ENCODE assay signal across 9 mouse cellular contexts in genomic region chr2:138215561-138215960, GRCm38 (mm10). TPM values are rescaled to one million over a fixed set of nuclear protein-coding genes. Genes with fewer than 3 reads are reported as not detected.
DNase-seq lines count a peak whose midpoint lies in the region; ATAC-seq and TF ChIP-seq lines count a peak whose summit lies in the region.
"Had no signal": no experiment of that assay in that cellular context is flagged by ENCODE, and none has a peak within 500 bp of the region (broad histone marks: within the 10 kb centered on the region; RNA-seq: fewer than 3 reads in every experiment).

No protein-coding gene starts in this region.

- 33% methylated on average over 2 of the region's 2 CpGs for WGBS in limb, embryonic 14.5 days
- WGBS in neural tube, embryonic 15.5 days = 52% methylated on average over 2 of the region's 2 CpGs

- peak; percentile 2 for DNase-seq in cerebellum, adult 11-12 months
- DNase-seq in cerebellum, adult 8-10 months = no peak
- DNase-seq in adrenal gland, postnatal 10 days = peak; percentile 72
- peak; percentile 54 to 85 for DNase-seq in gastrocnemius, postnatal 36 days
- peak; percentile 52 to 54 for DNase-seq in kidney, adult 8-10 months
- peak; percentile 42 for DNase-seq in limb, embryonic 14.5 days (ENCODE audit: low spot score)
- DNase-seq in right cerebral cortex, postnatal 4 days = peak; percentile 38

- TF ChIP-seq POLR2A in limb, embryonic 14.5 days (IDR thresholded peaks at IDR 0.05; ENCODE audit: borderline replicate concordance, extremely low read depth, insufficient read depth, insufficient read length) = no peak

- H3K36me3 ChIP-seq in limb, embryonic 14.5 days (ENCODE audit: control insufficient read depth, insufficient read depth, low read length) = no peaks in the 10 kb centered on the region
- H3K36me3 ChIP-seq in neural tube, embryonic 15.5 days = no peaks in the 10 kb centered on the region
- H3K36me3 ChIP-seq: neural tube, embryonic 13.5 days had no signal

- no peak overlapping the region for H3K9ac ChIP-seq in limb, embryonic 14.5 days (ENCODE audit: low read depth, low read length, severe bottlenecking)
- no peak overlapping the region for H3K9ac ChIP-seq in neural tube, embryonic 15.5 days (replicated peaks)
- H3K9ac ChIP-seq: neural tube, embryonic 13.5 days had no signal

- H3K27me3 ChIP-seq in limb, embryonic 14.5 days (ENCODE audit: control insufficient read depth, insufficient read depth, low read length) = no peaks in the 10 kb centered on the region
- H3K27me3 ChIP-seq in neural tube, embryonic 15.5 days (replicated peaks) = no peaks in the 10 kb centered on the region
- H3K27me3 ChIP-seq: neural tube, embryonic 13.5 days had no signal

- no peak overlapping the region for H3K27ac ChIP-seq in limb, embryonic 14.5 days (replicated peaks; ENCODE audit: low read depth, low read length)
- no peak overlapping the region for H3K27ac ChIP-seq in neural tube, embryonic 15.5 days (replicated peaks)
- H3K27ac ChIP-seq: neural tube, embryonic 13.5 days had no signal

- H3K4me1 ChIP-seq in limb, embryonic 14.5 days (ENCODE audit: control insufficient read depth, insufficient read depth, low read length) = no peaks in the 10 kb centered on the region
- H3K4me1 ChIP-seq in neural tube, embryonic 15.5 days = no peaks in the 10 kb centered on the region
- H3K4me1 ChIP-seq: neural tube, embryonic 13.5 days had no signal

- intact Hi-C loops in gastrocnemius, postnatal 36 days (cut with DNase I) = no loop called here

- ATAC-seq in limb, embryonic 14.5 days (ENCODE audit: low FRiP score, low read depth) = no peak
- ATAC-seq in neural tube, embryonic 15.5 days (ENCODE audit: low FRiP score) = no peak

- H3K4me2 ChIP-seq in limb, embryonic 14.5 days (replicated peaks; ENCODE audit: low read depth, low read length, severe bottlenecking) = no peak overlapping the region
- H3K4me2 ChIP-seq in neural tube, embryonic 15.5 days = no peak overlapping the region
- H3K4me2 ChIP-seq: neural tube, embryonic 13.5 days had no signal

- H3K9me3 ChIP-seq in limb, embryonic 14.5 days (ENCODE audit: control insufficient read depth, low read length) = no peaks in the 10 kb centered on the region
- no peaks in the 10 kb centered on the region for H3K9me3 ChIP-seq in neural tube, embryonic 15.5 days (replicated peaks)
- H3K9me3 ChIP-seq: neural tube, embryonic 13.5 days had no signal

- H3K4me3 ChIP-seq in limb, embryonic 14.5 days (replicated peaks; ENCODE audit: low read length) = no peak overlapping the region
- H3K4me3 ChIP-seq in neural tube, embryonic 15.5 days (replicated peaks) = no peak overlapping the region
- H3K4me3 ChIP-seq: neural tube, embryonic 13.5 days had no signal

RNA-seq across cellular contexts. Expression of gene Btbd3, which starts 40.8 kb away (rescaled TPM):
- 10 to 100 TPM; 24.6 to 28.2 TPM for total RNA-seq in adrenal gland, postnatal 10 days (2021)
- total RNA-seq in gastrocnemius, postnatal 36 days (2021) = 1 to 10 TPM; 8.0 to 8.8 TPM
- 39.0 and 43.6 TPM in 2 replicates for polyA plus RNA-seq in limb, embryonic 14.5 days (2012; rRNA removed)
- polyA plus RNA-seq in limb, embryonic 14.5 days (2014; fragmentation: Nextera tagmentation; extraction: Ambion mirVana) = 33.8 and 35.7 TPM in 2 replicates
- polyA plus RNA-seq in neural tube, embryonic 15.5 days (2015; fragmentation: Nextera tagmentation; extraction: Ambion mirVana) = 18.6 and 18.9 TPM in 2 replicates
